Mouse (Mus musculus): Measurements from ENCODE around the gene Eid3.

The Eid3 gene

DNA sequence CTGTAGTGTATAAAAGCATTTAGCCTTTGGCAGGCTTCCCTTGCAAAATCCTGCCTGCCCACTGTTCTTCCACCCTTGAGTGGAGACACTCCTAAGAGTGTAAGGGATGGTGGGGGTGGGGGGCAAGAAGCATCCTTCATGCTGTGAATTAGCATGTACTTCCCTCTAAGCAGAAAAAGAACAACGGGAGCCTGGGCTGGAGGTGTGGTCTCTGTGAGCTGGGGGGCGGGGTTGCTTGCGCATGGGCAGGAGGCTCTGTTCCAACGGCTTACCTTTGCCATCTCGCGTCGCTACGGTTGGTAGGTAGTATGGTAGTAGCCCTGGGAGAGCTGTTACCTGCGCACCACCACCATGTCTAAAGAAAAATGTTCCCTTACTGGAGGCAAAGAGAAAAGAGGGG lies at the start of gene Eid3:
TSS of gene Eid3 (plus strand) at position 271 of the 400 bp plus-strand sequence.
- DNase-seq (ENCODE audit: low spot score), result no peak

DNA sequence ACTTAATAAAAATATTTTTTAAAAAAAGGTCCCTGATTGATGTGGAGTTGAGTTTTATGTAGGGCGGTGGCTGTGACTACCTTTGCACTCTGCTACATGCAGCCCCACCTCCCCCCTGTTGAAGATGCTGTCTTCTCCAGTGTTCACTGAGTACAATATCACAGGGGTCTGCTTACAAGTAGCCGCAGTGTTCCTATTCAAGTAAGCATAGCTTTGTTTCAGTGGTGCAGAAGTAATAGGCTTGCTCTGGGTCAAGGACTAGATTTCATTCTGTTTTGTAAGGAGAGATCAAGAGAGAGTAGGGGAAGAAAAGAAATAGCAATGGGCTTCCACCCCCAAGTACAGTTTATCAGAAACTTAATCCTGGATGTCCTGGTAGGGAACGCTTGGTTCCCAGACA lies 48.9 kb upstream of the Eid3 start:
- DNase-seq (ENCODE audit: low spot score), result no peak

DNA sequence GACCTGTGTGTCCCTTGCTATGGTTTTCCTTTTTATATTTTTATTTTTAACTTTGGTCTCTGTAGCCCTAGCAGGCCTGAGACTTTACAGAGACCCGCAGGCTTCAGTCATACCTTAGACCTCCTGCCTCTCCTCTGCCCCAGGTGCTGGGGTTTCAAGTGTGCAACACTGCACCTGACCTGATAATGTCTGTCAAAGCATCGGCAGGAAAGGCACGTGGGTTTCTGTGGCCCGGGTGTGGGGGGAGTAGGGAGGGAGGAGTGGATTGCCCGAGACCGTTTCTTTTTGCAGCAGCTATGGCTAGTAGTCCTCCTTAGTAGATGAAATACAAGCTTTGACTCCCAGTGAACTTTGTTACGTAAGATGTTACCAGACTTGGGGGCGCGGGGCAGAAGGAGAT lies 48.5 kb upstream of the Eid3 start:
- no peak for DNase-seq (ENCODE audit: low spot score)

DNA sequence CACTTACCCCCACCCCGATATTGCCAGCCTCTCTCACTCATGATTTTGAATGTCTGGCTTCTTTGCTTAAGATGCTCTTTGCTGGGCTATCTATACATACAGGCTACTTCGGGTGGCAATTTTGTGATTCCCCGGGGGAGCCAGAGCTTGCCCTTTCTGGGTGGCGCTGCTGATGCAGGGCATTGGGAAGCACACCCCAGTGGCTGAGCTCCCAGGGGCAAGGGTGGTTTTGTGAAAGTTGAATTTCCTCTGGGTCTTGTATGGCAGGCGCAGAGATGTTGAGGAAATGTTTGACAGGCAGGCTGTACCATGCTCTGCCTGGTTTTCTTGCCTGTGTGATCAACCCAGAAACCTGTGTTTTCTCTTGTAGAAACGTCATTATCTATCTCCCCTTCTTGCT lies 47.8 kb upstream of the Eid3 start:
- no peak for DNase-seq (ENCODE audit: low spot score)

DNA sequence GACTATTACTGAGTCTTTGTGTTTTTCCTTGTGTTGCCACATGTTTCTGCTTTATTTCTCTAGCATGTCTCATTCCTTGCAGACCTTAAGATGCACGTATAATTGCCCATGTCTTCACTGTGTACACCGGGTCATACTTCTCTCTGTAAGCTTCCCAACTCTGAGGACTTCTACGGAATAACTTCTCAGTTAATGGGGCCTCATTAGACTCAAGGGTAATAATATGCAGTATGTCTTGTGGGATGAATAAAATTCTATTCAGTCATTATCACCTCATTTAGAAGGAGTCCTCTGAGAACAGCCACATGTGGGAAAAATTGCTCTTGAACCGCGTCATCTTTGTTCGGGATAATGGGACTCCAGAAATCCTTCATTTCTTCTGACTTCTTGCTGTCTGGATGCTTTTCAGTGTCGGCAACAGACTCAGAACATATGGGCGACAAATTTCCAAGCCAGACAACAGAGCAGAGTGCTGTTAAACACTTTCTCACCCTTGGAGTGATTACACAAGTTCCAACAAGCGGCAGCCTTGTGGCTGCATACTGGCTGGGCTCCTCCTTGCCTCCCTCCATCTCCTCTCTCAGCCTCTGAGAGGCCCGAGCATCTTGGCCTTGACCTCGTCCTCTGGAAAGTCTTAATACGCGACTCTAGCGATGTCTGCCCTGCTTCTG lies 43.2 kb upstream of the Eid3 start:
- DNase-seq (ENCODE audit: low spot score), result no peak

DNA sequence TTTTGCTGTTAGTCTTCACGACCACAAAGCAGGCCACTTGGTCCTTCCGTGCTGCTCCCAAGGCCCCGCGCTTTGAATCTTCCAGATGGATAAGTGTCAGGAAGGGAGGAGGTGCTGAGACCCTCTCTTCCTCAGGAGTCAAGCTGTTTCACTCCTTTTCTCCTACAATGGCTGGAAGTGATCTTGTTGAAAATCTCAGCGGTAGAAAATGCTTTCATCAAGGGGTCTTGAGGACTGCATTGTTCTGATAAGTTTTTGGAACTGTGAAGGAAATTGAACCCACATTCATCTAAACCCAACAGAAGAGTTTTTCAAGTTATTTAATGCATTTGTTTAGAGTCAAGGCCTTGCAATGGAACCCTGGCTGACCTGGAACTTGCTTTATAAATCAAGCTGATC lies 42.6 kb upstream of the Eid3 start:
- no peak for DNase-seq (ENCODE audit: low spot score)

DNA sequence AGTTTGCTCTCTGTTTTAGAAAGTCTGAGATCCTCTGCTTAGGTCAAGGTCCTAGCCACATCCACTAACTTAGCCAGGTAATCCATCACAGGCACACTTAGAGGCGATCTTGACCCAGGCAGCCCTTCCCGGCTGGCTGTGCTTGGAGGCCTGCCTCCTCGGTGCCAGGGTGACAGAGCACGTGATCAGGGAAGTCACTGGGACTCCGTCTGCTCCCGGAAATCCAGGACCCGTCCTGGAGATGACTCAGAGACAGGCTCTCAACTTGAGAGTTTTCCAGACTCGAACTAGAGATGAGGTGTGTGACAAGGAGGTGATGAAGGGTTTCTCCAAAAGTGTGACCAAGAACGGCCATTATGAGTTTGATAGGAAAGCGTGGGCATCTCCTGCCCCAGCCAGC lies 41.9 kb upstream of the Eid3 start:
- no peak for DNase-seq (ENCODE audit: low spot score)

DNA sequence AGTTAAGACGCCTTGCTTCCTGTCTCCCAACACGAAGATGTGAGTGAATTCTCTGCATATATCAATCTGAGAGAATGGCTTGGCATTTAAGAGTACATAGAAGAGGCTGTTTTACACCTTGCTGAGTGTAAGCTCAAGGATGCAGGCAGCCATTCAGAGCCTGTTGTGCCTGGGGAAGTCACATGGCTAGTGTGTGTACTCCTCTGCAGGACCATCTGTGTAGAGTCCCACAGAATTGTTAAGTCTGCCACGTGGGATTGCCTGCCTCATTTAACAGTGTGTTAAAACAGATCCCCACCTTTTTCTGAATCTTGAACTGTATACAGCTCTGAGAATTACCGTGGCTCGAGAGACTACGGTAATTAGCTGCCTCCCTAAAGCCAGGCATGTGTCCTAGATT lies 39.9 kb upstream of the Eid3 start:
- DNase-seq (ENCODE audit: low spot score), result no peak

DNA sequence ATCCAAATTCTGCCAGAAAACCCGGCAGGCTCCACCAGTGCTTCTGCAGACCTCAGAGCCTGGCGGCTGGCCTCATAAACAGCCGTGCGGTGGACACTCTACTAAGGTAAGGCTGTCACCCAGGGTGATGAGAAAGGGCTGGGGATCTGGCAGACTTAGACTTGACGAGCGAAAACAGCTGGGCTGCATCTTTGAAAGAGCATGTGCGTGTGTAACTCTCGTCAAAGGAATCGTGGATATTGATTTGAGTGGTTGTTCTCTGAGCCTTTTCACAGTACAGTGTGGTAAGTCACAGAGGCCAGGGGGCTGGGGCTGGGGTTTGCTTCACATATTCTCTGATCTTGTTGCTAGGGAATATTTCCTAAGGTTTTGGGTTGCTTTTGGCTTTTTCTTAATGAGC lies 32.5 kb upstream of the Eid3 start, which contains the start of gene Txnrd1:
TSS of gene Txnrd1 (plus strand) at position 26 of the 400 bp plus-strand sequence.
- DNase-seq (ENCODE audit: low spot score), result no peak

DNA sequence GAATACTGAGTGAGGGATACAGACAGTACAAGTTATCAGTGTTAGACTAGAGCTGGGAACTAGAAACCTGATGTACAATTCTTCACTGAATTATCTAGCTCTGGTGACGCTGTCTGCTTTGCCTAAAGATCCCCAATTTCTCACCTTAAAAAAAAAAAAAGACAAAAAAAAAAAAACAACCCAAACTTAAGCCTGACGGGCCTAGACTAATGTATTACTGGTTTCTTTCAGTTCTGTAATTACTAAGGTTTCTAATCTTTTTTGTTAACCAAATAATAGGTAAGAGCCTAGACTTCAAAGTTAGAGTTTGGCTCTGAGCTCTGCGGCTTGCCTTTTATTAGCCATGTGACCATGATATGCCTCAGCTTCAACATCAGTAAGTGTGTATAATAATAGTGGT lies 30.5 kb upstream of the Eid3 start:
- no peak for DNase-seq (ENCODE audit: low spot score)

DNA sequence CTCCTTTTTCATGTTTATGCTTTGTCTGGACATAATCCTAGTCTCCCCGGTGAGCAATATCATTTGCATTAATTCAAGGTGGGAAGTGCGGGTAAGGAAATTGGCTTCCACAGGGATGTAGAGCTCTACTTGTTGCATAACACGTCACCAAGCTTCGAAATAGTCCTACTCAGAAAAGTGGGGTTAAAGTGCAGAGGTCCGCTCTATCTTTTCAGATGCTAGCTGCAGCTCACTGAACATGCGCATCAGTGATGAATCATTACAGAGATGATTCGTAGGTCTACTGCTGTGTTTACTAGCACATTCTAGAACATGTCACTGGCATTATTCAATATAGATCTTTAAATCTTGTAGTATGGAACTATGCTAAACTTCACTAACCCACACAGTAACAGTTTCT lies 28.0 kb upstream of the Eid3 start:
- DNase-seq (ENCODE audit: low spot score), result no peak

DNA sequence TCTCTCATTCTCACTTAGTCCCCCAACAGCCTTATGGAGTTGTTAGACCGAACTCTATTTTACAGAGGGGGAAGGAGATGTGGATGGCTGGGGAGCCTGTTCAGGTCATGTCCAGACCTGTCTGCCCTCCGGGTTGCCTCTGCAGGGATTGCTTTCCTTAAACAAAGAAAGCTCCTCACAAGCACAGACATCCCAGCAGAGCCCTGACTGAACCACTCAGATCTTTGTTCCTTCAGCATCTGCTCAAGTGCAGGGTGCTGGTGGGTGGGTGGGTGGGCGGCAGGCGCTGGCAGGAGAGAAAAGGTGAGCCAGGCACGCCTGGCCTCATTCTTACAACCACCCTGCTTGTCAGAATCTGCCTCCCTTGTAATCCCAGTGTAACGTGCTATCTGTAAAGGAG lies 22.3 kb upstream of the Eid3 start:
- no peak for DNase-seq (ENCODE audit: low spot score)

DNA sequence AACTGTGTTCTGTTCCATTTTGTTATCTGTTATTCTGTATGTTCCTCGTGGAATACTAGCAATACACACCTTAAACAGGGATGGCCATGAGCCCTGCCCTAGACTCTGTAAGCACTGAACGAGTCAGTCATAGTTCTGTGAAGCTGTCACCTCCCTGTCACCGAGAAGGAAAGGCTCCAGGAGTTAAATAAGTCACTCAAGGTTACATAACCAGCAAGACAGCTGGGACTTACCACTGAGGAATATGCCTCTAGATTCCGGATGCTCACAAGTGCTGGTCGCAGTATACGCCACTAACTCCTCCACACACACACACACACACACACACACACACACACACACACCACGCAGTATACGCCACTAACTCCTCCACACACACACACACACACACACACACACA lies 21.7 kb upstream of the Eid3 start:
- DNase-seq (ENCODE audit: low spot score), result no peak

DNA sequence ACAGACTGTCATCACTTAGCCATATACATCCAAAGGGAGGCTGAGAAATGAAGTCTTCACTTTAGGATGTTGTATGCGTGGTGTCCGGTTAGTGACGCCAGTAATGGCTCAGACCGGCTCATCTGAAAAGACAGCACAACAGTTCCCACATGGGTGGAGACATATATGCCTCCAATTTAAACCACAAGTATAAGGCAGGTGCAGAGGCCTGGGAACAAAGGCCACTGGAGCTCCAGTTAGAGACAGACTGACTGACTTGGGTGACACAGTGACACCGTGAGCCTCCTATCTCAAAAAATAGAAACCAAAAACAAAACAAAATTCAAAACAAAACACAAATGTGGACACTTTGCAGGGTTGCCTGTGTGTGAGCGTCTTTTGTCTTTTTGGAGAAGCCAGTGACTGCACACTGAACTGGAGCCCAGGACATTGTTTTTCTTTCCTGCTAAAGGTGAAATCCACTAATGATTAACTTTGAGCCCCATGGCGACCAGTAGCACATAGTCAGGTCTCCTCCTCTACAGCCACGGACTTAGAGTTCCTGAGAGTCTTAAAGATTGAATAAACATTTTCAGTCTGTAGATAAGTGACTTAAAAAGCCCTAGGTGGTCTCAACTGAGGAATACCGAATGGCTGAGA lies 18.5 kb upstream of the Eid3 start:
- DNase-seq (ENCODE audit: low spot score), result no peak

DNA sequence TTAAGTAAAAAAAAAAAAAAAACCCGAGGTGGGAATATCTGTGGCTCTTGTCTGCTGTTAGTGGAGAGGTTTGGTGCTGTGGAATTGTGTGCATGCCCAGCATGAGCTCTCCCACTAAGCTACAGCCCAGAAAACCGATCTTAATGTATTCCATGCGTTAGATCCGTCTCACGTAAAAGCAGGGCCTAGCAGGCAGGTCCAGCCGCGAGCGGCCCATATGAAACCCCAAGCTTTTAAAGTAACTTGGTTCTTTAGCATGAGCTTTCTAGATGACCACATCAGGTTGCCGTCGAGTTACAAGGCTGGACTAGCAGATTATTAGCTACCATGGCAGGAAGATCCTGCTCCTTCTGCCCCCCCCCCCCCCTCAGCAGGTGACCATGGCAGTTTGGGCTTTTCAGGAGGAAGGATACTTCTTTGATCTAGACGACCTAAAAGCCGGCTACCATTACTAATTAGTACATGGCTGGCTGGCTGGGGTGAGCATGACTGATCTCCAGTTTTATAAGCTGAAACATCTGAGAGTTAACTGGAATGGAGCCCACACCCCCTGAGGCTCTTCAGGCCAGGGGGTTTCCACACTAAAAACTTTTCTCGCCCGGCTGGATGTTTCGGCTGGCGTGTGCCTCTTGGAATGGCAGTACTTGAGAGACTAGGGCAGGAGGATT lies 16.6 kb upstream of the Eid3 start:
- no peak for DNase-seq (ENCODE audit: low spot score)

DNA sequence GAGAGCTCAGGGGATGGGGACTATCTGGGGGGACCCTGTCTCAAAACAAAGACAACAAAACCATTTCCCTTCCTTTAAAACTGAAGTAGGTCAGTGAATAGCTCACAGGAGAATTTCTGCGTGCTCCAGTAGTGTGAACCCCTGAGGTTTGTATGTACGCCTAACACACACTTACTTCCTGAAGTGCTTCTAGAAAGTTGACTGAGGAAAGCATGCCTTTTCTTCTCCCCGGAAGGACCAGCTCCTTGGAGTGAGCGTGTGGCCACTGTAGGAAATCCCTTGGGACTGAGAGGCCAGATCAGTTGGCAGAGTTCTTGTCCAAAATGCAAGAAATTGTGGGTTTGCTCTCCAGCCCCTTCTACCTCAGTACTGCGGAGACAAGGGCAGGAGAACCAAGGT lies 16.1 kb upstream of the Eid3 start:
- no peak for DNase-seq (ENCODE audit: low spot score)

DNA sequence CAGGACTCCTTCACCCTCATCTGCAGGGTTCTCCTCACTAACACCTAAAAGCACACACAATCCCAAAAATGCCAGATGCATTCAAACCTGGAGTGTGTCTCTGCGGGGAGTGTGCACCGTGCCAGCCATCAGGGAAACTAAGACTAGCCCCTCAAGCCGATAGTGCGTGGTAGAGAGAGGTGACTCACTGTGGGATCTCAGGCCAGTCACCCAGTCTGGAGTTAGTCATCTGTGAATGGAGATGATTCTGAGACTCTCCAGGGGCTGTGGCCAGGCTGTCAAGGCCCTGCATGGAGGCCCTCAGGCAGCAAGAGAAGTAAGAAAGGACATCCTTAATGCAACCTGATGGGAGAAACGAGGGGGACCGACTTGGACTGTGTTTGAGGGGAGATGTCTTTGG lies 14.7 kb upstream of the Eid3 start:
- no peak for DNase-seq (ENCODE audit: low spot score)

DNA sequence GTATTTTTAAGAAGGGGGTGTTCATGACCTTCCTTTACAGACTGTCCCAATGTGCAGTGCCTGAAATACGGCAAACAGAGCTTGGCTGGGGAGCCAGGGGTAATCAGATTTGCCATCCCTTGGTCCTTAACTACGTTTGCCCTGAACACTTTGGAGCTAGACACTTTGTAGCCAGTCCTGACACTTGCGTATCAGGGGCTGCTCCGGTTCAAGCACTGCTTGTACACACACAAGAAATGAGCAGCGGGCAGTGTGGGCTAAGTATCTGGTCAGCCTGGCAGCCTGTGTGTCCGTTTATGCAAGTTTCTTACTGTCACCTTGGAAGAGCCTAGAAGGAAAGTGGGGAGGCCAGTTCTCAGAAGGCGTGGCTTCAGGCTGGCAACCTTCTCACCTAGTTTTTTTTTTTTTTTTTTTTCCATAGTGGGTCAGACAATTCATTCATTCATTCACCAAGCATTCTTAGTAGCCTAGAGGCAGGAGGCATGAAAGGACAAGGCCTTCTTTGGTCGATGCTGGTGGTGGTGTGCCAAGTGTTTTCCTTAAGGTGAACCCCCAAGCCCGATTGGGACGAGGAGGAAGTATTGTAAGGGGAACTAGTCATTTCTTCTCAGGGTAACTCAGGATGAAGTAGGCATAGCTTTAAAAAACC lies 8.3 kb upstream of the Eid3 start:
- DNase-seq (ENCODE audit: low spot score), result no peak

DNA sequence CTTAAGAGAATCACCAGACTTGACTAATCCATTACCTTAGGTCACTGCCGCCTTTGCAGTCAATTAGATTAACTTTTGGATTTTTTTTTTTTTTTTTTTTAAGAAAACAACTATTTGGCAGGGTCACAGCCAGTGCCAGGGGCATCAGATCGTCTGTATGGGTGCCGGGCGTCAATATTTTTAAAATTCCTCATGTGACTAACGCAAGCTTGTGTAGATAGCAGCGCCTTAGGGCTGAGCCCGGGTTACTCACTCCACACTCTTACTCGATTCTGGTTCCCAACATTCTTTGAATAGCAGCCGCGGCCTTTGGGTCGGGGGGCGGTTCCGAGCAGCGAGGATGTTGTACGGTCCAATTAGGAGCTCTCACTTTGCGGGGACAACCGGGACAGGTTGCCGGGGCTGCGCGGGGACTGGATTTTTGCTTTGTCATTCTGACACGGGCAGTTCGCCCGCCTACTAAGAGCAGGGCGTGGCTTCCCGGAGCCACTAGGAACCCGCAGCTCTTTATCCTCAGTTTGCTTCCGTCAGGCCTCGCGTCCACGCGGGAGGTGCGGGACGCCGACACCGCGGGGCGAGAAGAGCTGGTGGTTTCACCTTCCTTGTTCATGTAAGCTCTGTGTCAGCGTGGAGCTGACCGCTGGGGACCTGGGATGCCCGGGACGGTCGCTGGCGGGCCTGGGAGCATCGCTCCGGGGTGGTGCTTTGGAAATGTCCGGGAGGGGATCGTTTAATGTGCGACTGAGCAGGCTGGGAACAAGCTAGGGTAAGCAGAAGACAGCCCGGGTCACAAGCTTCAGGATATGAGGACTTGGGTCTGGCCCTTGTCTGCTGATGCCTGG lies 7.5 kb upstream of the Eid3 start:
- DNase-seq (ENCODE audit: low spot score), result peak; percentile 88

DNA sequence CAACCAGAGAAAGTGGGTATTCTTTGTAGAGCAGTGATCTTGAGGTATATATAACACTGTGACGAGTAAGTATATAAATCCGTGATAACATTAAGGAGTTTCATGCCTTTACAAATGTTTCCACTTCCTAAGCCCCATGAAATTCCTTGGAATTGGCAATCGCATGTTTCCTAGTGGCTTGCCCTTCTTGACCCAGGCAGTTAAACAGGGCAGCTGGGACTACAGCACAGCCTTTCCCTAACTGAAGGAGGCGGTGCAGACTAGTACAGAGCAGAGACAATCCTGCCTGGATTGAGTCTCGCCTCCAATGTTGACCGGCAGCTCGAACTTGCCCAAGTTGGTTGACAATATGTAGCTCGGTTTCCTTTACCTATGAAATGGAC lies 6.9 kb upstream of the Eid3 start:
- no peak for DNase-seq (ENCODE audit: low spot score)

DNA sequence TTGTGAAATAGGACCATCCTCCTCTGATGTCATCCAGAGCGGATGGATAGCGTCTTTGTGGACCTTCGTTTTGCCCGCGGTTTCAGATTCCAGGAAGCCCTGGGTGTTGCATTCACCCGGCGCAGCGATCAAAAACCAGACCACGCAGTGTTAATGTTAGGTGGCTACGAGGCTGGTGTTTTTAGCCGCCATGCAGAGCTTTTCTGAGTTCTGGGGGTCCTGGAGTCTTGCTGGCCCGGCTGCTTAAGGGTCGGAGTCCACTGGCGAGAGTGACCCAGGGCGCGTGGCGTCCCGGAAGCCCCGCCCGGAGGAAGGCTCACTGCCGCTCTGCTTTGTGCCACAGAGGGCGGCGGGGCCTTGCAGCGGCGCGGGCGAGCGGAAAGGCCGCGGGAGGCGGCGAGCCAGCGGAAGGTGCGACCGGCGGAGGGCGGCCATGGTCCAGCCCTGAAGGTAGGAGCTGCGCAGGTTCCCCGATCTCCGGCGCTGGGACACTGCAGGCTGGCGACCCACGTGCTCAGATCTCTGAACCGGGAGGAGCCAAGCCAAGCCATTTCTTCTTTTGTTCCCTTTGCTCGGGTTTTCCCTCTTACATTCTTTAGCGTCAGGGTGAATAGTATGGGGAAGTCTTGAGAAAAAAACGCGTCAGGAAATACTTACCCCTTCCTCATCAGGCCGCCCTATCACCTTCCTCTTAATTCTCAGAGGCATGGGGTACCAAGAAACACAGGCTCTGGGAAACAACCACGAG lies 6.1 kb upstream of the Eid3 start:
- no peak for DNase-seq (ENCODE audit: low spot score)

DNA sequence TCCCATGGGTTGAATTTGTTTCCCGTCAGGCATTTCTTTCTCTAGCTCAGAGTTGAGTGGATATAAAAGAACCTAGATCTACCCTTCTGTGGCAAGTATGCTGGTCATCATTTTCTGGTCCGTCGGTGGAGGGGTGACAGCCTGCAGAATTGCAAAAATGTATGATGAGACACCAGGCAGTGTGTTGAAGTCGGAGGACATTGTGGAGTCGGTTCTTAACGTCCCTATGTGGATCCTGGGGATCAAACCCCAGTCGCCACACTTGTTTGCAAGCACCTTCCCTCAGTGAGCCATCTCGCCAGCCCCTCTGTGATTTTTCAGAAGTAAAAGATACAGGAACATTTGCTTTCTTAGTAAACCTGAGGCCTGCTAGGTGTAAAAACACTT lies 5.5 kb upstream of the Eid3 start:
- DNase-seq (ENCODE audit: low spot score), result no peak
